Mouse (Mus musculus) thymus, adult 18-20 months (tissue): ENCODE results near the gene D930020B18Rik.

ENCODE experiments used
- DNase-seq, 2 experiments: peaks; one replicate each; pipeline ENCODE4 v3.0.0; 2022; ENCODE audit warnings: mixed read lengths in 2 of 2

Gene D930020B18Rik

DNA sequence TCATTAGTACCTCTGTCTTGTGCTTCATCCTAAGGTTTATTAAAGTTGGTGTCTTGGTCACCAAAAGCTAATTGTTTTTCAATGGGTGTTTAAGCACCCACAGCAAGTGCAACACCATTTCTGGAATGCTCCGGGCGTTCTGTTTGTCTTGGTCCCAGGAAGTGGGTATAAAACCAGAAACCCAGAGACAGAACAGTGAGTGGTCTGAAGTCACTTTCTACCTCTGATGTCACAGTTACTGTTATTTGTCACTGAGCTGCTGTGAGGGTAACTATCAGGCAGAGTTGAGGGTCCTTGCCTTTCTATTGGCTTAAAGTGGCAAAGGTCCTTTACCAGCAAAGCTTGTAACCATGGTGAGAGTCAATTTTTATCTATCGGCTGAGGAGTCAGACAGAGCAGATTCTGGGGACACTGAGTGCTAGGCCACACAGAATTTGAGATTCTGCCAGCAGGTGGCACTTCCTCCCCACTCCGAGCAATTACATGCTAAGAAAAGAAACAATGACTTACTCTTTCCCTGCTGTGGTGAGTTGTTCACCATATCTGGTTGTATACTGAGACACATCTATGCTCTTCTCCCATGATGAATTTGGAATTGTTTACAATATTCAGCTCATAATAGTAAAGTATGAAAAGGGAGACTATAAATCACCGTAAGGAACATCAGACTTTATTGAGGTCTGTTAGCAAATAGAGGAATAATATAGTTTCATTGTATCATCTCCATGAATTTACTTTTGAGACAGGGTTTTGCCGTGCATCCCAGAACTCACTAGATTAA is 1.0 kb upstream of the D930020B18Rik start:
- DNase-seq: no peak

DNA sequence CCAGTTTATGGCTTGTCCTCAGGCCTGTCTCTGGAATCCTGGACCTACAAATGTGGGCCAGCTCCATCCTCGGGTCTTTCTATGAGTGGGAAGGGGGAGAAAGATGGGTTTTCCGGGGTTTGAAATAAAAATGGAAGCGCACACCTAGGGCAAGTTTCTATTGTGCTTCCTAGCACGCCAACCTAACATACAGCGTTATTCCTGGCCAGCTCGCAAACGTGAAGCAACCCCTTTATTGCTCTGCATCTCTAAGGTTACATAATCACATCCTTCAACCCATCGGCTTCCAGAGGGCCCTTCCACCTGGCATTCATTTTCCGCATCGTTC is 480 bp upstream of the D930020B18Rik start:
- DNase-seq: no peak

DNA sequence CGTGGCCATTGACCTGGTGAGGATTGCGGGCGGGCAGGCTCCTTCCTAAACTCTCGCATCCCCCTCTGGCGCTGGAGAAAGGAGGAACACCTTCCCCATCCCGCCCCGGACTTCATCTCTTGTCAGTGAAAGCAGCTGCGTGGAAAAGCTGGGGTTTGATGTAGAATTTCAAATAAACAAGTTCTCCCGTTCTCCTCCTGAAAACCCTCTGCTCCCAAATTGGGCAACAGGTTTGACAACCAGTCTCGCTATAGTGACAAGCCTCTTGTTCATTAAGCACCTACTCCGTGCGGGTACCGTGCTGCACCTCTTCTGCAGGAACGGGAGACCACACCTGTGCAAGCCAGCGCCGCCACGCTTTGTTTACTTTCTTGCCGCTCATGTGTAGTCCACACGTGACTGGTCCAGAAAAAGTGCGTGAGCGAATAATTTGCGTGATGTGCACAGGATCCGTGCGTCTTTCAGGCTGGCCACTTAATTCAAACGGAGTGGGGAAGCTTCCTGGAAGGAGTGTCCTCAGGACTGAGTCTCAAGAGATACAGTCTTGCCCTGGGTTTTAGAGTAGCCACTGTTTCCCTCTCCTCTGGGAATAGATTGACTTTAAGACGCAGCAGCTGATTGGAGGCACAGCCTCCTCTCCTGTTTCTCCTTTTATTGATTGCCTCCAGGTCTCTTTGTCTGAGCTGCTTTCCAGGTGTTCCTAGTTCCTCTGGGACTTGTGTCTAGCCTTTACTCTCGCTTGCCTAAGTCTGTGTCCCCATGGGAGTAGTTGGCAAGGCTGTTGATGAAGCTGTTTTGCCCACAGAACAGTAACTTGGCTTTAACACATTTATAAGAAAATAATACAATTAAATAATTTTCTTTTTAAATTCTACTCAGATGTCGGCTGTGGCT is 913 bp downstream of the D930020B18Rik start:
- no peak for DNase-seq

- no peak for DNase-seq
Observed at GRCm38 (mm10) chr10:121646294-121646693, 4.9 kb downstream of the D930020B18Rik start.

- no peak for DNase-seq
Observed at GRCm38 (mm10) chr10:121653079-121653478, 11.7 kb downstream of the D930020B18Rik start.

- no peak for DNase-seq
Observed at GRCm38 (mm10) chr10:121655907-121656306, 14.5 kb downstream of the D930020B18Rik start.

- DNase-seq: no peak
Observed at GRCm38 (mm10) chr10:121662711-121663110, 21.3 kb downstream of the D930020B18Rik start.

DNA sequence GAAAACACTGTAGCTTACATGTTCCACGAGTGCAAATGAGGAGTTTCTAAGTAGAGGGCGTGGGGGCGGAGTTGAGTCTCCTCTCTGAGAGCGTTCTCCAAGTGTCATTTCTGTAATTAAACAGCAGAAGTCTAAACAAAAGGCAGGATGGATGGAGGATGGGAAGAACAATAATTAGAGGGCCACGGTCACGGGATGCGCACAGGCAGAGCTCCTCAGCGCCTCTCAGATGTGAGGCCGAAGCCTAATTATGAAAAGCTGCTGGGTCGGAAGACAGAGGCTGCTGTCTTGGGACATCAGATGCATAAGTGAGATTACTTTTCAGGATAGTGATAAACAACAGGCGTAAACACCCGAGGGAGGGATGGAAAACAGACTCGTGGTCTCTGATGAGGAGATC is 22.2 kb downstream of the D930020B18Rik start:
- DNase-seq: no peak

DNA sequence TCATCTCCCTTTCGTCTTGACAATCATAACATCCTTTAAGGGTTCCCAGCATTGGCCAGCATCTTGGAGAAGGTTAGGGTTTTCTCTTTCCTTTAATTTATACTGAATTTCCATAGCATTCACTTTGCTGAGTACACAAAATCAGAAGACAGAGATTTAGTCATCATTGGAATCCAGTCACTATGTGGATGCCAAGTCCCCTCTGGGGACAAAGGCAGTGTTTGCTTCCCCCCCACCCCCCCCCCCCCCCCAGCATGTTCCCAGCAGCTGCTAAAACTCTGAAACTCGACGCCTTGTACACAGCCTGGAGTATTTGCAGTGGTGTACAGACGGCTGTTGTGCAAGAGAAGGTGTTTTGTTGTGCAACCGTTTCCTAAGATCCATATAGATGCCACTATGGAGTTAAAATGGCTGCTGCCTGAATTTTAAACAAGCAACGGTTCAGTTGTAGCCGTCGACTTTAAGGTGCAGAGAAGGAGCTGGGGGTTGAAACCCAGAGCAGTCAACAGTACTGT is 24.3 kb downstream of the D930020B18Rik start:
- DNase-seq: no peak

GRCm38 (mm10) chr10:121669103-121669502 is 27.7 kb downstream of the D930020B18Rik start:
- DNase-seq: no peak

DNA sequence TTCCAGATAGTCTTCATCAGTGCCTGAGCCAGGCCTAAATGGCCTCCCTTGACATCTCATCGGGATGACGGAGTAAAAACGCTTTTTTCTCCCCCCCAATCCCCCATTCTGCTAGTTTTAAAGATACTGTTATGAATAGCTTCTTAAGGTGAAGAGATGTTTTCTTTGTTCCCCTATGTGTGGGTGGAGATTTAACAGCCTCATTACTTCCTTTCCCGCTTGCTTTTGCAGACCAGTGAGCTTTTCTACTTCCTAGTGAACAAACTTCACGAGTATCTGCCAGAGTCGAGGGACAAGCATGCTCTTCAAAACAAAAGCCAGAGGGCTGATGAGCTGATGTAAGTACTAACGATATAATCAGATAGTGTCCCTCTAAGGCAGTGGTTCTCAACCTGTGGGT is 35.6 kb downstream of the D930020B18Rik start:
- DNase-seq: no peak

- DNase-seq: no peak
Observed at GRCm38 (mm10) chr10:121680902-121681301, 39.5 kb downstream of the D930020B18Rik start.

DNA sequence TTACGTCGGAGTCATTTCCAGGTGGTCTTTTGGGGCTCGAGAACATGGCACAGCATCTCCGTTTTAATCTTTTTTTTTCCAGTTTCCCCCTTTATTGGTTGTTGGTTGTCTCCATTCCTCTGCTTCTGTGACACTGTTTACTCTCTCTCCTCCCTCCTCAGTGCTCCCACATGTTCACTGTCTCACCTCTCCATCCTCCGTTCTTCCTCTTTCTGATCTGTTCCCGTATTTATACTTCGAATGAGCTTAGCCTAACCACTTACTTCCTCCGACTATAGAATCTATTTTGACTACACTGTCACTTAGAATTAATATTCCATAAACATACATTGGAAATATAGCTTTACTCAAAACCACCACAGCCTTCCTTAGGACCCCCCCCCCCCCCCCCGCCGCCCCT is 41.2 kb downstream of the D930020B18Rik start:
- no peak for DNase-seq

DNA sequence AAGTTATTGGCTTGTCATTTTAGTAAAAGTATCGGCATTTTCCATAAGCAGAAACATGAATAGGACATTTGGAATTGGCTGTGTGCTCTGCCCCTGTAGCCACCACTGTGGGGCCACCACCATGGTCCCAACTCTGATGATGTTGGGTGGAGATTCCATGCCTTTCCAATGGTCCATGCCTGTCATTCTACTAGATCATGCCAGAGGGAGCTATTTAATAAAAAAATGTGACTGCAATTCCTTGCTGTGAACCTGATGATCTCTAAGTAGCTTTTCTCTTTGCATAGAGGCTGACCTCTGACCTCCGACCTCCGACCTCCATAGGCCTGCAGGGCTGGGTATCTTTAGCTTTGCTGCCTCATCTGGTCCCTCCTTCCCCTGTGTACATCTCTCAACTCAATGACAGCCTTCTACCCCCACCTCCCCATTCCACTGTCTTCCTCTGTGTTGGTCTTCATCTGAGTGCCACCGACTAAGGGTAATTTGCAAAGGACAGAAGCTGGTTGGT is 44.8 kb downstream of the D930020B18Rik start:
- no peak for DNase-seq

DNA sequence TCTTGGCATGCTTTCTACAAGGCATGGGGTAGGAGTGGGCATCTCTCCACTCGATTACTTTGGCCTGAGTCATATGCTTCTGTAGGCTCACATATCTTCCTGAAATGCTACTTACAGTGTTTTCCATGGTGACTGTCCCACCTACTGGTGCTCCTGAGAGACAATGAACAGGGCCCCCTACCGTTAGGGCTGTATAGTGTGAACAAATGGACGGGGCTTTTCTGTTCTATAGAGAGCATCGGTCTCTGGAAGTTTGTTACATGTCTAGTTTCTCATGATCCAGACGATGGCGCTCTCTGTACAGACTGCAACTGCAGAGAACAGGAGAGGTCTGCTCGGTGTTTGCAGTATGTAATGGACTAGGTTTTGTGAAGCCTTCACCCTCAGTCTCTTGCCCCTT is 46.1 kb downstream of the D930020B18Rik start:
- no peak for DNase-seq

- DNase-seq: no peak
Observed at GRCm38 (mm10) chr10:121689591-121690314, 48.4 kb downstream of the D930020B18Rik start.

DNA sequence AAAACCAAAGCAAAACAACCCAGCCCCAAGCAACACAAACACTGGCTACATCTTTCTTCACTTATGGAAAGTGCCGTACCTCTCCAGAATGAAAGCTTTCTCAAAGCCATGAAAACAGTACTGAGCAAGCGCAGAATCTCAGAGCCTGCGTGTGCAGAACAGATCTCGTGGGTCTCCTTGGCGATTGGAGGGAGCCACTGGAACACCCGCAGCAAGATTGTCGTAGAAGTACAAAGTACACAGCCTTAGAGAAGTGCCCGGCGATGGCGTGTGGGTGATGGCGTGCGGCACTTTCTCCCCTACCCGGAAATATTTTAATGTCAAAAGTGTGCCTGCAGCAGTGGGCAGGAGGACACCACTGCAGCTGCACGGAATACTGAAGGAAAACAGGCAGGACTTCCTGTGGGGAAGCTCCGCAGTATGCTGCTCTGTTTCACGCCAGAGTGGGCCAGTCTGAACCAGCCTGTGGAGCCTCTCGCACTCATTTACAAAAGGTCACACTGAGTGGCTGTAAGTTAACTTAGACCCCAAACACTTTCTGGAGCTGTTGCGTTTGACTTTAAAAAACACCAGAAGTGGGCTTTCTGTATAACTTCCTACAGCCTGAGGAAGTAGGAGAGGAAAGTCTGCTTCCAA is 51.7 kb downstream of the D930020B18Rik start:
- DNase-seq: no peak

- no peak for DNase-seq
Observed at GRCm38 (mm10) chr10:121694567-121694966, 53.2 kb downstream of the D930020B18Rik start.

DNA sequence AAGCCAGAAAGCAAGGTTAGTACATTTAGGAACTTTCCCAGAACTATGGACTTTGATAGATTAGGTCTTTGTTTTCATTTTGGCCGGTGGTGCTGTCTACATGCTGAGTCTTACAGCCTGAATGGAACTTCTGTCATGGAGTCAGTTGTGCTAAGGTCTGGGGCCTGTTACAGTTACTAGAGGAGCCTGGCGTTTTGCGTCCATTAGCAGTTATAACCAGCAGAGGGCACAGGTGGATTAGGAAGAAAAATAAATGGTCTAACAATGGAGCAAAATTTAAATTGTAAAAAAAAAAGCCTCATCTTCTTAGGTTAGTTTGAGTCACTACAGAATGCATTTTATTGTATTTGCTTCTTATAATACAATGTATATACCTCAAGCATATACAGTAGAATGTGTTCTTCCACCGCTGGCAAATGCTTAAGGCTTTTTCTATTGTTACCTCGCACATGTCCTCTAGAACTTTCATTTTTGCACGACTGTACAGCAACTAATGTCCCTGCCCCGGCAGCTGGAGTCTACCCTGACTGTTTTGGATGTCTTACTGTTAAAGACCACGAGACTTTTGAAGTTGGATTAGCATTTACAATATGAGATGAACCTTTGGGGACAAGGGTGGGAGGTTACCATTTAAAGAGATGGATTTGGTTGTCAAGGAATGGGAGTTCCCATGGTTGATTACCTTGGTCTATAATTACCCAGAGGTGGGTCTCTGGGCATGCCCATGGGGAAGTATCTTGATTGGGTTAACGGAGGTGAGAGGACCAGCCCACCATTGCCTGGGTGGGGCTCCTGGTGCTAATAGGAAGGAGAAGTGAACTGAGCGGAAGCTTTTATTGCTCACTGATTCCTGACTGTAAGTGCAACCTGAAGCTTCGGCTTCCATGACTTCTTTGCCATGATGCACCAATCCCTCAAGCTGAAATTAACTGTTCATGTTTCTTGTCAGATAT is 60.2 kb downstream of the D930020B18Rik start:
- DNase-seq: no peak

DNA sequence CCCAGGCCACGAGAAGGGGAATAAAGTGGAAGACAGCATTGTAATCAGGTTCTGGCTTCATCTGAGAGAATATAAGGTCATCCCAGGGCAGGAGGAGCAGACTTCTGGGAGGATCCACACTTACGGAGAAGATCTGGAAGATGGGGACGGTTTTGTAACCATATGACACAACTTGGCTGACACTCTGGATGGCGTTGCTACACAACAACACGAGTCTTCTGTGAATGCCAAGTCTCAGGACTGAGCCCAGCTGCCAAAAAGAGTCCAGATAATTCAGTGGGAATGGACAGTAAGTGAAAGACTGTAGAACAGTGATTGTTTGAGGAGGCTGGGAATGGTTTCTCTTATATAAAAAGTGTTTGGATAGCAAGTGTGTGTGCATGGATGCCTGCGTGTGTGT is 62.2 kb downstream of the D930020B18Rik start:
- no peak for DNase-seq

DNA sequence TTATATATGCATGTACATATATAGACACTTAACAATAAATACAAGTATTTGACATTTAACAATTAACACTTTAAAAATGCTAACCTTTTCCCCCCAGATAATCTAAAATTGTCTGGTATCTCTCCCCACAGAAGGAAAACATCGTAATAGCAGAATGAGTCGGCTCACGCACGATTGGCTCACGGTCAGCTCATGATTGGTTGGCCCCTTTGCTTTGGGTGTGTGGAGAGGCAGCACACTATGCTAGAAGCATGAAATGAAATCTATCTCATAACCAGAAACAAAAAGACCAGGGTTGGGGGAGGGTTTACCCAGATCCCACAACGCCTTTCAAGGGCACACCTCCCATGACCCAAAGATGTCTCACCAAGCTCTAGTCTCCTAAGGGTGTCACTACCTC is 63.5 kb downstream of the D930020B18Rik start:
- no peak for DNase-seq
